Mouse (Mus musculus): ENCODE results near the gene Hoxc6.

Hoxc6 gene

DNA sequence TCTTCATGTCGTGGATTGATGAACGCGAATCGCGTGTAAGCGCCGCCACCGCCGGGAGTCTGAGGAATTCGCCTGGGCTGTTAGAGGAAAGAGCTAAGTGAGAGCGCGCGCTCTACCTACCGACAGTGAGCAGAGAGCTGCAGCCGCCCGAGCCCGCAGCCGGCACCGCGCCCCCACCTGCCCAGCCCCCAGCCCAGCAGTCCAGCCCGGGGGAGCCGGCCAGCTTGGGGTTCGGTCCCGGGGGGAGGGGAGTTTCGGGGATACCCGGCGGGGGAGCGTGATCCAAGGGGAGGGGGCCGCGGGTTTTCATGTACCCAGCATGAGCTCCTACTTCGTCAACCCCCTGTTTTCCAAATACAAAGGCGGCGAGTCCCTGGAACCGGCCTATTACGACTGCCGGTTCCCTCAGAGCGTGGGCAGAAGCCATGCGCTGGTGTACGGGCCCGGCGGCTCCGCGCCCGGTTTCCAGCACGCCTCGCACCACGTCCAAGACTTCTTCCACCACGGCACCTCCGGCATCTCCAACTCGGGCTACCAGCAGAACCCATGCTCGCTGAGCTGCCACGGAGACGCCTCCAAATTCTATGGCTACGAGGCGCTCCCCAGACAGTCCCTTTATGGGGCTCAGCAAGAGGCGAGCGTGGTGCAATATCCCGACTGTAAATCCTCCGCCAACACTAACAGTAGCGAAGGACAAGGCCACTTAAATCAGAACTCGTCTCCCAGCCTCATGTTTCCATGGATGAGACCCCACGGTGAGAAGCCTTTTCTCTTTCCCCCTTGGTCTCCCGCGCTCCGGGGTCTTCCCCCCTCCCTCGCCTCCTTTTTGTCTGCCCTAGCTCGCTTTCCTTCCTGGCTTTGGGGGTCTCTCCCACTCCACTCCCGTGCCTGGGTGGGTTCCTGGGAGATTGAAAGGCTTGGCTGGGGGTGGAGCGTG is 7.3 kb upstream of the Hoxc6 start, which contains the start of gene Hoxc8:
TSS of gene Hoxc8 (plus strand) at position 147 of the 937 bp plus-strand sequence.
- DNase-seq (ENCODE audit: low spot score in 2 of 2) = no peak

- no peak for DNase-seq (ENCODE audit: low spot score in 2 of 2)
These were observed 6.3 kb upstream of the Hoxc6 start for GRCm38 (mm10) chr15:102991782-102992181.

DNA sequence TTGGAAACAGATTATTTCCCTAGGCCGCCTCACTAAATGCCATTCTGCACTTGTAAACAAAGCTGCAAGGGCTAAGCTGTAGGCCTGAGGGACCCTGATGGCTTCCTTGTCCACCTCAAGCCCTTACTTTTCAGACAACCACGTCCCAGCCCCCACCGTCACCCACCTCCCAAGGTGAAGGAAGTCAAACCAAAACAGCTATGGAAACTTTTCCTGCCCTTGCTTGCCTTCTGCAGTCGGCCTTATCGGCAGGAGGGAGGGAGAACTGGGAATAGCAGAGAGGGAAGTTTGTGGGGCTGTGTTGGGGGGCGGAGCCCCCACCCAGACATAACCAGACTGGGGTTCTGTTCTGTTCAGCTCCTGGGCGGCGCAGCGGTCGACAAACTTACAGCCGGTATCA is 5.9 kb upstream of the Hoxc6 start:
- DNase-seq (ENCODE audit: low spot score in 2 of 2) = no peak

GRCm38 (mm10) chr15:102992863-102993262 is 5.2 kb upstream of the Hoxc6 start:
- no peak for DNase-seq (ENCODE audit: low spot score in 2 of 2)

DNA sequence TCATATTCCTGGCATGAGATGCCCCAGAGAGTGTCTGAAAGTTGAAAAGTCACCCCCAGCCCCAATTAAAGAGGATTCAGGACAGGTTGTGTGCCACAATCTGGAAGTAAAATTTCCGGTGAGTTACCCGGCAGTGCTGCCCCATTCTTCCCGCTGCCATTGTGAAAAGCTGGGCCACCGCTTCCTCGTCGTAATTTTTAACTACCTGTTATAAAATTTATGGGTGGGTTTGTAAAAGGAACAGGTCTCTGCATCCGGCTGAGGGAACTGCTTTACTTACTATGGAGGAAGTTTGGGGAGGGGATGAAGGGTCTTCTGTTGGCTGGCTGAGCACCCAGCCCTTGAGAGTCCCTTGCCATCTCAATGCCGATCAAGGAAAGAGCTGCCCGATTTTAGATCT is 1.5 kb upstream of the Hoxc6 start:
- no peak for DNase-seq (ENCODE audit: low spot score in 2 of 2)

GRCm38 (mm10) chr15:102997431-102997830 is 626 bp upstream of the Hoxc6 start:
- DNase-seq (ENCODE audit: low spot score in 2 of 2) = no peak

GRCm38 (mm10) chr15:102998608-102999182 is 638 bp downstream of the Hoxc6 start:
- no peak for DNase-seq (ENCODE audit: low spot score in 2 of 2)

DNA sequence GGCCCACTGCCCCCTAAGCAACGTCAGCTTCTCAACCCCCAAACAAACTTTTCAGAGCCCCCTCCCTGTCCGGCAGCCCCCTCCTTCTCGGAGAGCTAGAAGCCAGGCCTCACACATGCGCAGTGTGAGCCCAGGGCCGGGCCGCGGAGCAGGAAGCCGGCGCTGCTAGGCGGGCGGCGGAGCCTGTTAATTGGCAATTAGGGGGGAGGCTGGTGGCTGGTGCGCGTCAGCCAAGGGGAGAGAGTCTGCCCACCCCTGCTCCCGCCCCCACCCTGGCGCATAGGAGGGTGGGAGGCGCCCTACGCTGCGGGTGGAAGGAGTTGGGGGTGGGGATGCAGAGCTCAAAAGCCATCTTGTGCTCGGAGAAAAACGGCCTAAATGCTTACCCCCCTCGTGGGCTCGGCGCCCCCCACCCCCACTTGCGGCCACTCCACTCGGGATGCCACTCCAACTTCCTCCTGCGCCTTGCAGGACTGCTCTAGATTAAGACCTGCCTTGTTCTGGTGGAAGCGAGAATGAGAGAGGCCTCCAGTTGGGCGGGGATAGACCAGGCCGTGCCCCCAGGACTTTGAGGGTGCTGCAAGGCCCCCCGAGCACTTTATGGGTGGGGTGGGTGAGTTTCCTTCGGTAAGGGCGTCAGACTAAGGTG is 1.2 kb downstream of the Hoxc6 start:
- DNase-seq (ENCODE audit: low spot score in 2 of 2) = no peak

- DNase-seq (ENCODE audit: low spot score in 2 of 2) = no peak
These were observed 1.9 kb downstream of the Hoxc6 start for GRCm38 (mm10) chr15:102999955-103000354.

DNA sequence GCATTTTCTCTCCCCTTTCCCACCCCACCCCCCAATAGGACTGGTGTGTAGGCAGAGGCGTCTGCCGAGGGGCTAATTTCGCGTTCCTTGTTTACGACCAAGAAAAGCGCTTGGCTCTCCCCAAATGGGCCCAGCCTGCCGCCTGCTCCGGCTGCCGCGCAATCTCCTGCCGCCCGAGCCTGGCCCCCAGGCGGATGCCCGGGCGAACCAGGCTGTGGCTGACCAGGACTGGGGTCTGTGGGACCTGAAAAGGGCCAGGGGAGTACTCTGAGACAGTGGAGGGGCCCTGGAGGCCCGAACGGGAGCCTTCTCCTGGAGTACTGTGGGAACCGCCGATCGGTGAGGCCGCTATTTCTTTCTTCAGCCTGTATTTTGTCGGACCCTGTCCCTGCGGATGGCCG is 2.4 kb downstream of the Hoxc6 start:
- DNase-seq (ENCODE audit: low spot score in 2 of 2) = no peak

GRCm38 (mm10) chr15:103001370-103001769 is 3.3 kb downstream of the Hoxc6 start:
- DNase-seq (ENCODE audit: low spot score in 2 of 2) = no peak

DNA sequence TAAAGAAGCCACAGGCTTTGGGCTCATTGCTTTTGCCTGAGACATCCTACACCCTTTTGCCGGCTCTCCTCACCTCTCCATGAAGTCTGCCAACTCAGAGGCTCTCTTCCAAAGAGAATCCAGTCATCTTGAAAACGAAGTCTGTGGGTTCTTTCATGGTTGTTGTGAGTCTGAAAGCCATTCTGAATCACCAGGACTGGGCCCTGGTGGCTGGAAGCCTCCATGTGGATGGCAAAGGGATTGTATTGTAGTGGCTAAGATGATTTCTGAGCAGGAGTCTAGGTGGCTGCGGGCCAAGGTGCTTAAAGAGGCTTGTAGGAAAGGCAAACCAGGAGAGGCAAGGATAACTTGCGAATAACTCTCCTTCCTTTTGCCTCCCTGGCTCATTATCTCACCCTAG is 4.1 kb downstream of the Hoxc6 start:
- no peak for DNase-seq (ENCODE audit: low spot score in 2 of 2)

- DNase-seq (ENCODE audit: low spot score in 2 of 2) = no peak
These were observed 4.9 kb downstream of the Hoxc6 start for GRCm38 (mm10) chr15:103002821-103003448.

GRCm38 (mm10) chr15:103005308-103005707 is 7.3 kb downstream of the Hoxc6 start:
- DNase-seq (ENCODE audit: low spot score in 2 of 2) = no peak

DNA sequence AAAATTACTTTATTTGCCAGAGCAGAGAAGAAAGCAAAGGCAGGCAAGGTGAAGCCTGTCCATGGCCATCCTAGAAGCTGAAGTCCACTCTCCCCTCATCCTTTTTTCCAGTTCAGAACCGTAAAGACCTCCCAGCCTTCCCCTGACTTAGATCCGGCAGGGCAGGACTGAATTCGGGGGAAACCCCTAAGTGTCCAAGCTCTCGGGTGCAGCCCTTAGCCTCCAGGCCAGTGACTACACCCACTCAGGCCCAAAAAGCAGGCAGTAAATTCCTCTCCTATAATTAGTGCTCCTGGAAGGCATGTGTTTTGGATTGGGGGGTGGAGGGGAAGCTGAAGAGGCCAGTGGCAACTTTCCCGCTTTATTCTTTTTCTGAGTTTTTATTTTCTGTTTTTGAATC is 7.7 kb downstream of the Hoxc6 start:
- no peak for DNase-seq (ENCODE audit: low spot score in 2 of 2)

DNA sequence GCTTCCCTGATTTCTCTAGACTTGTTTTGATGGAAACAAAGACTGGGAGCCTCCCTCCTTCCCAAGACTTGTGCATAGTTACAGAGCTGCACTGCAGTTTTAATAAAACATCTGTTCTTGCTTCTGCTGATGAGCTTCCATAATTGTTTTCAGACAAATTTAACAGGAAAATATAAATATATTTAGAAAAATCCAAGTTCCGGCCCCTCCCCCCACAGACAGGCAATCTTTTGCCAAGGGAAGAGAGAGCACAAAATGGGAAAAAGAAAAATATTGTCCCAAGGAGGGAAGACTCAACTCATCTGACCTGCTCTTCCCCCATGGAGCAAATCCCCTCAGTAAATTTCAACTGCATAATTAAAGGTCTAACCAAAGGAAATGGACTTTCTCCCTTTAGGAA is 8.3 kb downstream of the Hoxc6 start:
- no peak for DNase-seq (ENCODE audit: low spot score in 2 of 2)

DNA sequence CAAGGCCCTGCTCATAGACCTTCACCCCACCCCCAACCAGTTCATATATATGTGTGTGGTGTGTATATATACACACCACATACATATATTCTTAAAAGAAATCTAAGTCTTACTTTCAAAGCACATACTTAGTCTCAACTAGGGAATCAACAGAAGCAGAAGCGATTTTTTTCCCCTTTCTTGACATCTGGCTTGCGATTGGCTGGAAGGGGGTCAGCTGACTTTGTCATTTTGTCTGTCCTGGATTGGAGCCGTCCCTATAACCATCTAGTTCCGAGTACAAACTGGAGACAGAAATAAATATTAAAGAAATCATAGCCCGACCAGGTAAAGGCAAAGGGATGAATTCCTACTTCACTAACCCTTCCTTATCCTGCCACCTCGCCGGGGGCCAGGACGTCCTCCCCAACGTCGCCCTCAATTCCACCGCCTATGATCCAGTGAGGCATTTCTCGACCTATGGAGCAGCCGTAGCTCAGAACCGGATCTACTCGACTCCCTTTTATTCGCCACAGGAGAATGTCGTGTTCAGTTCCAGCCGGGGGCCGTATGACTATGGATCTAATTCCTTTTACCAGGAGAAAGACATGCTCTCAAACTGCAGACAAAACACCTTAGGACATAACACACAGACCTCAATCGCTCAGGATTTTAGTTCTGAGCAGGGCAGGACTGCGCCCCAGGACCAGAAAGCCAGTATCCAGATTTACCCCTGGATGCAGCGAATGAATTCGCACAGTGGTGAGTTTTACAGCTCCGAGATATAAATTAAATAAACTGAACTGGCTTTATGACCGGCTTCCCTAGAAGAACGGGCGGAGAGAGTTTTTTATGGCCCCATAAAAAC is 11.4 kb downstream of the Hoxc6 start:
- DNase-seq (ENCODE audit: low spot score in 2 of 2) = no peak

DNA sequence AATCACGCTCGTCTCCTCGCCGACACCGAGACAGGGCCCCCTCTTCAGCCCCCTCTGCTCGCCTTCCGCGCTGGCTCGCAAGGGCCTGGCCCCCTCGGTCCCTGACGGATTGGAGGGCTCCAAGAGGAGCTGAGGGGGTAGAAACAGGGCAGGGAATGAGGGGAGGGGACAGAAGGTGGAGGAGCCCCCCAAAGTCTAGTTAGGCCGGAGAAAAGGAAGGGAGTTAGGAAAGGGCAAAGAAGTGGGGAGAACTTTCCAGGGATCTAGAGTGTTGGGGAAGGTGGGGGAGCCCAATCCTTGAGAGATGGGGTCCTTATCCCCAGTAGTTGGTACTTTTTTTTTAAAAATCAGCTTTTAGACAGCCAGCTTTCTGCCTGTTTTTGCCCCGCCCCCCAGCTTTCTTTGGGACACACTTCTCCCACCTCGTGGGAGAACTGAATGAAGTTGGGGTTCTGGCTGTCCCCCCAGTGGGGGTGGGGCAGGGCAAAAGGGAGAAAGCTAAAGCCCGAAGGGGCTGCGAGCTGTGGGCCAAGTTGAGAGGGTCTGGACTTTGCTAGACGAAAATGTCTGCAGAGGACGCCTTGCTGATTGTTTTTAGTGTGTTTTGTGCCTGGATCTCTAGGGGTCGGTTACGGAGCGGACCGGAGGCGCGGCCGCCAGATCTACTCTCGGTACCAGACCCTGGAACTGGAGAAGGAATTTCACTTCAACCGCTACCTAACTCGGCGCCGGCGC is 12.2 kb downstream of the Hoxc6 start:
- no peak for DNase-seq (ENCODE audit: low spot score in 2 of 2)

DNA sequence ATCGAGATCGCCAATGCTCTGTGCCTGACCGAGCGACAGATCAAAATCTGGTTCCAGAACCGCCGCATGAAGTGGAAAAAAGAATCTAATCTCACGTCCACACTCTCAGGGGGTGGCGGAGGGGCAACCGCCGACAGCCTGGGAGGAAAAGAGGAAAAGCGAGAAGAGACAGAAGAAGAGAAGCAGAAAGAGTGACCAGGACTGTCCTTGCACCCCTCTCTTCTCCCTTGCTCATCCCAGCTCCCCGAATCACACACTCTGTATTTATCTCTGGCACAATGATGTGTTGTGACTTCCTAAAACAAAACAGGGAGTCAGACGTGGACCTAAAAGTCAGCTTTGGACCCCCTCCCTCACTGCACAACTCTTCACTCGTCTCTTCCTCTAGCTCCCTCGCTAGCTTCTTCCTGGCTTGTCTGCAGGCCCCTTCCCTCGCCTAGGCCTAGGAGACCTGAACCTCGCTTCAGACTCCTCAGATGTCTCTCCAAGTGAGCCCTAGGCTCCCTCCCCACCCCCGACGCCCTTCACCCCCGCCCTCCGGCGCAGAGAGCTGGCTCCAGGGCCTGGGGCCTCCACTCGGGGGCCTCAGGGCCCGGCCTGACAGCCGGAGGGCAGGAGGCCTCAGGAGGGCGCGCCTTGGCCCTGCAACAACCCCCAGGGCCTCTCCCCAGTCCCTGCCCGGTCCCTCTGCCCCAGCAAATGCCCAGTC is 12.9 kb downstream of the Hoxc6 start:
- DNase-seq (ENCODE audit: low spot score in 2 of 2) = no peak

- DNase-seq (ENCODE audit: low spot score in 2 of 2) = no peak
These were observed 13.9 kb downstream of the Hoxc6 start for GRCm38 (mm10) chr15:103011928-103012486.
